Mouse (Mus musculus) megakaryocyte progenitor cell, adult 5-6 weeks (primary cell): ENCODE measurements around the gene Tubg2. TPM values are rescaled to one million over a fixed set of nuclear protein-coding genes. Genes with fewer than 3 reads are reported as not detected.

Source experiments
- ATAC-seq: replicated peaks from 2 replicates; pipeline ENCODE4 v1.8.0; 2016; ENCODE audit warnings: mild to moderate bottlenecking, moderate TSS enrichment, inconsistent platforms; ENCODE audit not compliant: poor library complexity
- total RNA-seq, 2 experiments: library from RNA; stranded (forward) in 1 of 2; stranded (reverse) in 1 of 2; fragments of 157-497, 149-512 nt in 1 of 2; fragments of 200-1000 nt in 1 of 2; gene quantifications; 2 replicates each; pipeline versions ENCODE4 v1.2.3 to v1.2.4; 2015 to 2017

Gene Tubg2
- total RNA-seq, 2 experiments from 2014 or later = not detected

DNA sequence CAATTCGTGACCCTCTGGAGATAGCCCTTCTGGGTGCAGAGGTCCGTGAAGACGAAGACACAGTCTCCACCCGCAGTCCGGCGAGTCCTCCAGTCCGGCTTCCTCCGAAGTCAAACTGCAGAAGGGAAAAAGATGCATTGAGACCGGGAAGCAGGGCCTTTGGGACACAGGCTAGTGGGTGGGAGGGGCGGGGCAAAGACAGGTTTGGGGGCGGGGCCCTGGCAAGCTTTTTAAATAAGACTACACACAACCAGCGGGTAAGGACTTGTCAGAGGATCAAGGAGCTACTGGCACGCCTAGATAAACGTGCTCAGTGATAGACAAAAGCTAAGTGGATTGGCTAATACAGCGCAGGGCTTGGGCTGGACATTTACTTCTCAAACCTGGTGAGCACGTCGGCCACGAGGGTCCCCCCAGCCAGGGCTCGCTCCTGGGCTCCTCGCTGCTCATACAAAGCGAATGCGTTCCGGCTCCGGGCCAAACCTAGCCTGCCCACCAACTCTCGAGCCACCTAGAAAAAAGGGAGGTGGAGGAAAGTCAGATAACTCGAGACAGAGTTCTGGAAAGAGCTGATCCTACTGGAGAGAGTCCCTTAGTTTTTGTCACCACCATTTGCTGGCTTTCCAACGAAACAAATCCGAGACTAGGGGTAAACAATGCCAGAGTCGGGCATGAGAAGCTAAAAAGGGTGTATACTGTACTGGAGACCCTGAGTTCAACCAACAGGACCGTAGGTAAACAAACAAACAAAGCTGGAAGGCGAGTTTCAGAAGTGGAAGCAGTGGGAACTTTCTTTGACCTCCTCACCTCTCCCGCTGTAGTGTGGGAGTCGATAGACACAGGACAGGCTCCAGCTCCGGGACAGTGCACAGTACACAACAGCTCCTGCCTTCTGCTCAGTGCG, 9.2 kb downstream of the Tubg2 start:
- ATAC-seq = peak; percentile 53

DNA sequence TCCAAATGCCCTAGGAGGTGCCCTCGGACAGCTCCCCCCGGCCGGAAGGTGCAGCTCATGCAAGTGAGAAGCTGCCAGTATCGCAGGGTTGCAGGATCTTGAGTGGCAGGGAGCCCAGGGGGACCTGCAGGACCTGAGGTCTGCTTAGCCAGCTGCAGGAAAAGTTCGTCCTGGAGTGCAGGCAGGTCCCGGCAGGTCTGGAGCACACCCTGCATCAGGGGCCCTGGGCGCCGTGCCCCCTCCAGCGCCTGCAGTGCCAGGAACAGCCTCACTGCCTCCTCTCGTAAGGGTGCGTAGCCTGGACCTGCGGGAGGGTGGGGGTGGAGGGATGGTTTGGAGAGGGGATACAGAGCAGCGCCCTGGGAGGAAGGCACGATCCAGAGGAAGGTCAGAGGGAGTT, 10.7 kb downstream of the Tubg2 start:
- ATAC-seq = no peak

DNA sequence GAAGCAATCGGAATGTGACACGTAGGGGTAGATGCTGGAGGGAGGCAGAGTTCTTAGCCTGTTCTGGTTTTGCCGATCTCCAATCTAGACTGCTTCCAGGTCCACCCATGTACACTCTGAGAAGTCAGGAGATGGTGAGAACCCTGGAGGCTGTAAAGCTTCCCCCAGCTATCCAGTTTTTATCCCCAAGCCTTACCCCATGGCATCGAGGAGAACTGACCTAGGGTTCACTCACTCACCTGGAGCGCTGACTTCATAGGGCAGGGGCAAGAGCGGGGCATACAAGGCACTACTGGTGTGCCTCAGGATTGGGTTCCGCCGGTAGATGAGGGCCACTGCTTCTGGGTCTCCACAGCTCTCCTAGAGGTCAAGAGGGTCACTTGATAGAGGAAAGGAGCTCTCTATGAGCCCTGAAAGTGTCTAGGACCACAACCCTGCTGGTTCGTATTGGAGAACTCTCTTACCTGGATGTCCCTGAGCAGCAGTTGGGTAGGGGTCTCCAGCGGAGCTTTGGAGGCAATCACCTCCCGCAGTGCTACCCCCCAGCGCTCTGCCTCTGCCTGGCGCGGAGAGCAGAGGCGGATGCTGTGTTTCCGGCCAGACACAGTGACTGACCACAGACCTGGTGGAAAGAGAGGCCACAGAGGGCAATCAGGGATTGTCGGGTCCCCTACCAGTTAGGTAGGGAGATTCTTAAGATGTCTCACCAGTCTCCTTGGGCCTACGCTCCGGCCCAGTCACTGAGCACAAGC, 11.7 kb downstream of the Tubg2 start:
- ATAC-seq = no peak

DNA sequence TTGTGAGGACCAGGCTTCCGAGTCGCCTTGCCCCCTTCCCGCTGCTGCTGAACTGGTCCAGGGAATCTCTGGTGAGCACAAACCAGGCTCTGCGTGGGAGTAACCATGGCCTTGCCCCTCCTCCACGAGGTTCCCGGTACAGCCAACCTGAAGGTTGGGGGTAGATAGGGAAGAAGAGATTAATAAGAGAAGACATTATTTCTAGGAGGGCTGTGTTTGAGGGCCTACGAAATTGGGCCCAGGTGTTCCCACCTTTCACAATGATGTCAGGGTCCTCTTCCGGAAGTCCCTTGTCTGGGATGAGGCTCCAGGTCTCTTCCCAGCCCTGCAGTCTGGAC, 12.2 kb downstream of the Tubg2 start:
- no peak for ATAC-seq

DNA sequence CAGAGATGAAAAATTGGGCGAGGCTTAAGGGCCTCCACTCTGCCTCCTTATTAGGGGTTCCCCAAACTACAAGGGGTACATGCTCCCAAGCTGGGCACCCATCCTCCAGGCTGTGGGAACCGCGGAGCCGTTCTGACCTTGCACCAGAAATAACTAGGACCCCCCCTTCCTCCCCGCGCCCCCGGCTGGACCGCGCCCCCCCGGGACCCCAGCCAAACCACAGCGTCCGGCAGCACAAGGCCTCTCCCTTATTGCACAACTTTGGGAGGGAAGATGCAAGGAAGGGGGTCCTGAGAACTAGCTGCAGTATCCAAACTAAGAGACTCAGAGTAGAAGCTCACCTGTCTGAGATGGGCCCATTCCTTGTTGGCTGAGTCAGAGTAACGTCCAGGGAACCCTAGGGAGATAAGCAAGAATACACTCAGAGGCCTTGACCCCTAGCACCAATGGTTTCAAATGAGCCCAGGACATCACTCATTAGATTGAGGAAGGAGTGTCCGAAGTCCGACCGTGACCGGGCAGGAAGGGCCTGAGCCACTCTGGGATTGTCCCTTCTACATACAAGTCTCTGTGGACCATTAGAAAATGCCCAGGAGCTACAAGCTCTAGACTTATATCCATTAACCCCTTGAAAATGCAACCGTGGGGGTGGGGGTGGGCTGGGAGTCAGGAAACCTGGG, 12.7 kb downstream of the Tubg2 start:
- no peak for ATAC-seq

DNA sequence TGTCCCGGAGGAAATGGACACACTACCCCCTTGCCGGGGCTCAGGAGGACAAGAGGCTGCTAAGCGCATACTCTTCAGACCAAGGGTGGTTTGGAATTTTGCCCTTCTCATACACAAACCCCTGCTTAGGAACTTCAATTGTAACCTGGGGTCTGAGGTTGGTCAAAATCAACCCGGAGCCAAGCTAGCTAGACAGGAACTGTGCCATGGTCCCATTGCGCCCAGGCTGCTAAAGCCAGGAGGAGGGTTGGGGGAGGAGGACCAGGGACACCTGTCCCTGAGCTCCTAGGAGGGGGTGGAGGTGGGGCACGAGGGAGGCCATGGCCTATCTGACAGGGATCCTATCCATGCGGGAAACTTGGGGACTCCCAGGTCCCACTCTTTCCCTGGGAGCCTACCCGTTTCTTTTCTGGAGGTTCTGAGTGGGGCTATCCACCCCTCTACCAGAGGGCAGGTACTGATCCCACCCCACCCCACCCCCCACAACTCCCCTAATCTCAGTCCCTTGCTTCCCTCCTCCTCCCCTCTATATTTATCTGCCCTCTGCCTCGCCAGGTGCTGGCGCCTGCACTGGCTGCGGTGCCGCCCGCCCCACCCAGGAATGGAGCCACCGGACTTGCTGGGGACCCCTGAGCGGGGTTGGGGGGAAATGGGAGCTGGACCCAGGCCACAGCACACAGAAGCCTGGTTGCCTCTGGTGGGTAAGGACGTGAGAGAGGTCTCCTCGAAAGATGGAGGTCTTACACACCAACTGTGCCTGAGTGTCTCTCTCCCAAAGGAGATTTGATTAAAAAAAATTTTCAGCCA, 13.8 kb downstream of the Tubg2 start:
- ATAC-seq = no peak

DNA sequence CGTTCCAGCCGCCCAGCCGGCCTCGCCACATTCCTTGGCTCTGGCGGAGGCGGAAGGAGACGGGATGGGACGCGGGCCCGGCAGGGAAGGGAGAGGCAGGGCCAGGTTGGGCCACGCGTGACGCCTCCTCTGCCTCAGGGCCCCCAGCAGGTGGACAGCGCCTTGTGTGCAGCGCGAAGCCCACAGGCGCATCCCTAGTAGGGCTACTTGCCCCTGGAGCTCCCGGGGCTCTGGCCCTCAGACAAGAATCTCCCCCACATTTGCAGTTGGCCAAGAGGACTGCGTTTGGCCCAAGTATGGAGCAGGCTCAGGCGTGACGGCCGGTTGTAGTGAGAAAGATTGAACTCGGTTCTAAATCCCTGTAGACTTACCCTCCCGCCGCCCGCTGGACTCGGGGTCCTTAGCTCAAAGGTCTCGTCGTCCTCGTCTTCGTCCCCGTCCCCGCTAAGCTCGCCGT, 14.7 kb downstream of the Tubg2 start, which contains the start of gene Cntnap1:
Cntnap1 (plus strand) TSS at position 170 of the 457 bp plus-strand sequence.
- ATAC-seq = no peak

DNA sequence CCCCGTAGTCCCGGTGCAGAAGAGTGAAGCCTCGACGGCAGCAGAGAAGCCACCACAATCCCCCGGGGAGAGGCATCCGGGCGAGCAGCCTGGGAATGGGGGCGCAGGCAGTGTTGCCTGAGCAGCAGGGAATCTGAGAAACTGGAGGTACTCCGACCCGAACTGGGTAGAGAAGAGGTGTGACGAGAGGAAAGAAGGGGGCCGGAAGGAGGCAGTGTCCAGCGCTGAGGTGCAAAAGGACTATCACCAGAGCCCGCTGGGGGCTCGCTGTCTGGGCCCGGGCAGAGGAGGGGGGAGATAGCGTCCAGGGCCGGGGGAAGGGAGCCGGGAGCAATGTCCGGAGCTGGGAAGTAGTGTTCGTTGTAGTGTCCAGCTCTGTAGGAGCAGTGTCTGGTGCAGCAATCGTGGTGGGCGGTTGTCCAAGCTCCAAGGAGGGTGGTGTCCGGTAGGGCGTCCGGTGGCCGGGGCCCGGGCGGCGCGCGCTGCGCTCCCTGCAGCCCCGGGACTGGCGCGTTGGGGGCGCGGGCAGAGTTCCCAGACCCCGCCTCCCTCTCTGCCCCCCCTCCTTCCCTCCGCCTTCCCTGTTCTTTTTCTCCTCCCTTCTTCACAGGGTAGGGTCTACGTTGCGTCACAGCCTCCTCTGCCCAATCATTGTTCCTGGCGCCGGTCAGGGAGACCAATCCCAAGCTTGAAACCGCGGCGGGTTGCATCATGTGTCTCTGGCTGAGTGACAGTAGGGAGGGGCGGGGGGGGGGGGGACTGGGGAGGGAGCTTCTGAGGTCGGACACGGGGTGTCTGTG, 15.3 kb downstream of the Tubg2 start, which contains the start of gene Plekhh3:
Plekhh3 (minus strand) TSS at position 541 of the 800 bp plus-strand sequence.
- ATAC-seq = peak; percentile 74

DNA sequence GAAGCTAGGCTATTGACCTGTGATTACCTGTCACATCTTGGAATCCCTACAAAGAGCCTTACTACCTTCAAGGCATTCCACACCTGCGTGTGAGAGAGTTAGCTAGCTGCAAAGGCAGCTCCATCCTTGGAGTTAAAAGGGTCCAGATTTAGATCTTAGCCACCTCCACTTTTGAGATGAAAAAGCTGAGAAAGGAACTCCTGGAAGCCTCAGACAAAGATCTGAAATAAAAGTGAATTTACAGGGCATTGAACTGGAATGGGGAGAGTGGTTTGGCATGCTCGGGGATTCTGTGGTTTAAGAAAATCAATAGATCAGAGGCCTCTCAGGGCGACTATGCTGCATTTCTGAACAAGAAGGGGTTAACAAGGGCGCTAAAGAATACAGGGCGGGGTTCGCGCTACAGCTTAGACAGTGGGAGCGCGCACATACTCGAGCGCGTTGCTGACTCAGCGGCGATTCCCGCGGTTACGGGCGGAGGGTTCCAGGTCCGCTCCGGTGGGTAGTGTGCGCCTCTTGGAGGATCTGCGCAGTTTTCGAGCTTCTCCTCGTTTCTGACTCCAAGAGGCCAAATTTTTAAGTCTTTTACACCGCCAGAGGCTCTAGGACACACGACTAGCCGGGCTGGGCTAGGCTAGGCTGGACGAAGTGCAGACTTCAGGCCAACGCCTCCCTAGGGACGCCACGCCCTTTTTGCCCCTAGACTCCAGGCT, 16.2 kb downstream of the Tubg2 start:
- 0 out of 2 replicates have a peak, but pooled peaks have one; percentile 7 for ATAC-seq

DNA sequence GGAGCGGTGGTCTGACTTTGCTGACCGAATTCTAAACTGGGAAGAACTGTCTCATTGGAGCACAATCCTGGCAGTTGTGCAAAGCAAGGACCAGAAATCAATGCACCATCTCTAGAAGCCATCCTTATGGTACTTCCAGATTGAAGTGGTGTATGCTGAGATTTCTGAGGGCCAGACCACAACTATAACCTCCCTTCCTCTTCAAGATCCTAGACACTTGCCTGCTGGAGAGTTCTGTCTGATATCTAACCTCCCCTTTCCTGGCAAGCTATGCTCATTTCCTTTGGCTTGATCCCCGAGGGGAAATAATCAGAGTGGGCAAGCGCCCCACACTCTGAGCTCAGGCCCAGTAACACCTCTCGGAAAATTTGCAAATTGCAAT, 16.7 kb downstream of the Tubg2 start:
- ATAC-seq = no peak

DNA sequence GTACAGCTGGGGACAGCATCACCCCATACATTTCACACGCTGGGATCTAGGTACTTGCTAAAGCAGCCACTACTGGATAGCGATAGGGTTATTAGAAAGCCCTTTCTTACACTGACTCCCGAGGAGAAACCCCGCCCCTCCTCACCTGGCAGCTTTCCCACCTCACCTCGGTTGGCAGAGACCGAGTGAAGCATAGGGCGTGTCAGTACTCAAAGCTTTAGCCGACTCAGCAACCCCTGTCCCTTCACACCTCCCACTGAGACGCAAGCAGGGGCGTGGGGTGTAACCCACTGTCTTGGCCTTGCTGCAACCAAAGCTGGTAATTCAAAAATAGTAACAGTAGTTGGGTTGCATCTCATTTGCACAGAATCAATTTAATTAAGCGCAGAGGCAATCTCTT, 17.4 kb downstream of the Tubg2 start:
- ATAC-seq = no peak

DNA sequence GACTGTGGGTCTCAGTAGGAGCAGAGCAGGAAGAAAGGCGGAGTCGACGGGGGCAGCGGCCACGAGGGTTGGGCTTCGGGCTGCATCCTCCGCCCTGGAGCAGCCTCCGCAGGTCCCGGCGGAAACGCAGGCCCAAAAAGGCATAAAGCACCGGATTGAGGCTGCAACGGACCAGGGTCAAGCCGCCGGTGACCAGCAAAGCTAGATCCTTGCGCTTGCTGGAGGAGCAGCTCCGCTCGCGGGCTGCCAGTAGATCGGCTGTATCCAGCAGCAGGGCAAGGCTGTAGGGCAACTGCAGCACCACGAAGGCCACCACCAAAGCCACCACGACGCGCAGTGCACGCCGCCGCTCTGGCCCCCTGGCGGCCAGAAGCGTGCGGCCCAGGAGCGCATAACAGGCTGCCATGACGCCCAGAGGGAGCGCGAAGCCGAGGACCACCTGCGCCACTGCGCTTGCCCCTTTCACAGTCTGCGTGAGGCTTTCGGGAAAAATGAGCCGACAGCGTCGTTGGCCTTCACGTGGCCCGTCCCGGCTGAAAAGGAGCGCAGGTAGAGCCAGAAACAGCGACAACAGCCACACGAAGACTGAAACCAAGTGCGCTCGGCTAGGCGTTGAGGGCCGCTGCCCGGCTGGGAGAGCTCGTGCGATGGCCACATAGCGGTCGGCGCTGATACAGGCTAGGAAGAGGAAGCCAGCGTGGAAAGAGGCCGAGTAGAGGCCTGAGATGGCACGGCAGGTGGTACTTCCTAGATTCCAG, 18.1 kb downstream of the Tubg2 start:
- ATAC-seq = peak; percentile 58

DNA sequence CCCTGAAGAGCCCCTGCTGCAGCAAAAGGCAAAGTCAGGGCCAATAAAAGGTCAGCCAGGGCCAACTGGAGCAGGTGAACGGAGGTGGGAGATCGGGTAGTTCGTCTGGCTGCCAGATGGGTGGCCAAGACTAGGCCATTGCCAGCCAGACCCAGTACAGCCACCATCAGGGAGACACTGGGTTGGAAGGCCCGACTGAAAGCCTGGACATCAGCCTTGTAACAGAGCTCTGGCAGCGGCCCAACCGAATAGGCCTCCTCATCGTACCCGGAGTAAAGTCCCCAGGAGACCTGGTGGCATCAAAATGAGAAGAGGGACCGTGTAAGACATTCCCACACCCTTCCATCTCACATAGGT, 18.7 kb downstream of the Tubg2 start:
- no peak for ATAC-seq

DNA sequence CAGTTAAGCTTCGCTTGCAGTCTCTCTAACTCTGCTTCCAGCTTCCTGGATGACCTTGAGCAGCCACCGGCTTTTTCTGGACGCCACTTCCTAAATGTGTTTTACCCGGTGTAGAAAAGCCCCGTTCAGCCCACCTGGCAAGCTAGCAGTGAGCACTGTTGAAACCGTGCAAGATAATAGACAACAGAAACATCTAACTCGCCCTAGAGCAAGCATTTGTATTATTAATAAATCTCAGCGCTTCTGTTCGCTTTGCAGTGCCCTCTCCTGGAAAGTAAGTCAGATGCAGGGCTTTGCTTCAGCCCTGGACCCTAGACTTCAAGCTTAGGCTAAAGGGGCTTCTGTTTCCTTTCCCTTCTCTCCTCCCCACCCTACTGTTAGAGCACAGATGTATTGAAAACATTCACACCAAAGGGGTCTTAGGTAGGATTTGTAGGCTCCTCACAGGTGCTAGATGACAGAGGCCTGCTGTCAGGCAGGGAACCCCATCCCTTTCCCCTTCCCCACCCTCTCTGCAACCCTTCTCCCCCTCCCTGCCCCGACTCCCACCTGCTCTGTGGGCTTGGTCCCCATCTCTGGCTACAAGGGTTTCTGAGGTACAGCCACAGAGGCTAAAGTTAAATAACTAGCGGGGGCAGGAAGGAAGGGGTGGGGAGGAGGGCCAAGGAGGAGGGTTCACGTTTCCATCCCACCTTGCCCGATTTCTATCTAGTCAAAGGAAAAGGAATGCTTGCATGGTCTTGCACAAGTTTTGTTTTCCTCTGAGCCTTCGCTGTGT, 19.3 kb downstream of the Tubg2 start, which contains the start of gene Ccr10:
Ccr10 (minus strand) TSS at position 593 of the 778 bp plus-strand sequence.
- ATAC-seq = no peak

DNA sequence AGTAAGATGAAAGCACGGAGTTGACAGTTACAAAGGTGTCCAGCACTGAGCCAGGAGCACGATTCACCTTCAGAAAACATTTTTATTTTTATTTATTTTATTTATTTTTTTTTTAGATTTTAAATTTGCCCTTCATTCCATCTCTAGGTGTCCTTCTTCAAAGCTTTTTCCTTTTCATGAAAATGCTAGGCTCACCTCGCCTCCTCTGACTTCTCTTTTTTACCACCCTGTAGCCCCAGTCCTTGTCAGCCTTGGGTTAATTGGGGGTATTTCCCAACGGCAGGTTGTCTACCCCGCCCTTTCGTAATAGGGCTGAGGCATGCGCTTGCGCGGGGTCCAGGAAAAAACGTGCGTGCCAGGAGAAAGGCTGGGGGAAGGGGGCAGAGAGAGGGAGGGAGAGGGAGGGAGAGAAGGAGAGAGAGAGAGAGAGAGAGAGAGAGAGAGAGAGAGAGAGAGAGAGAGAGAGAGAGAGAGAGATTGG, 20.0 kb downstream of the Tubg2 start:
- ATAC-seq = no peak; the same call in 1 of the 2 replicates

DNA sequence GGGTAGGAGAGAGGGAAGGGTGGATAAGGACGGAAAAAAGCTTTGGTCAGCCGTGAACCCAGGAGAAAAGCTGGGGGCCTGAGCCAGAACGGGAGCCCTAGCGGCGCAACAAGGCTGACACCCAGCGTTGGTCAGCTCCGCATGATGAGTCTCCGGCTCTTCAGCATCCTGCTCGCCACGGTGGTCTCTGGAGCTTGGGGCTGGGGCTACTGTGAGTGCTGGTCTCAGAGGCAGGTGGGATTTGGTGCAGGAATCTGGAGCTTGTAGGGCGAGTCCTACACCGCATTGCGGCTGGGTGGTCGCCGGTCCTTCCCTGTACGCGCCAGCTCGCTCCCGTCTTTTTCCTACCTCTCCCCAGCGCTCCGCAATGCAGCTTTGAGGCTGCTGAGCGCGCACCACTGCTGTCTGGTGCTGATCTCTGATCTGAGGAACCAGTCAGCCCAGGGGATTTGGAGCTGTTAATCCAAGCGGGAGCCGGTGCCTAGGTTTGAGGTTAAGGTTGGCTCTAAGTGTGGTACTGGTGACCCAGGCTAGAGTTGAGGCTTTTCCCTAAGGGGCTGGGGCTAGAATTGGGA, 20.5 kb downstream of the Tubg2 start:
- no peak for ATAC-seq
